Mouse (Mus musculus): ENCODE measurements around the gene Dner. TPM values are rescaled to one million over a fixed set of nuclear protein-coding genes. Genes with fewer than 3 reads are reported as not detected.

Gene Dner
- total RNA-seq, 4 experiments from 2014 or later = 107 to 134 (median 125) TPM

GRCm38 (mm10) chr1:84536069-84536468, 160.0 kb downstream of the Dner start:
- DNase-seq (ENCODE audit: low spot score in 2 of 2) = peak in 1 of 2 experiments; percentile 15

GRCm38 (mm10) chr1:84525514-84525913, 170.5 kb downstream of the Dner start:
- DNase-seq (ENCODE audit: low spot score in 2 of 2) = no peak

GRCm38 (mm10) chr1:84524413-84524812, 171.6 kb downstream of the Dner start:
- no peak for DNase-seq (ENCODE audit: low spot score in 2 of 2)

GRCm38 (mm10) chr1:84522963-84523280, 173.1 kb downstream of the Dner start:
- DNase-seq (ENCODE audit: low spot score in 2 of 2) = peak; percentile 37 to 43

GRCm38 (mm10) chr1:84522256-84522962, 173.6 kb downstream of the Dner start:
- DNase-seq (ENCODE audit: low spot score in 2 of 2) = no peak

GRCm38 (mm10) chr1:84518347-84518746, 177.7 kb downstream of the Dner start:
- no peak for DNase-seq (ENCODE audit: low spot score in 2 of 2)

GRCm38 (mm10) chr1:84513201-84513600, 182.8 kb downstream of the Dner start:
- no peak for DNase-seq (ENCODE audit: low spot score in 2 of 2)

GRCm38 (mm10) chr1:84508510-84508909, 187.5 kb downstream of the Dner start:
- DNase-seq (ENCODE audit: low spot score in 2 of 2) = no peak

- DNase-seq (ENCODE audit: low spot score in 2 of 2) = no peak
Observed at GRCm38 (mm10) chr1:84507568-84507967, 188.5 kb downstream of the Dner start.

- no peak for DNase-seq (ENCODE audit: low spot score in 2 of 2)
Observed at GRCm38 (mm10) chr1:84506984-84507546, 189.0 kb downstream of the Dner start.

GRCm38 (mm10) chr1:84500673-84501072, 195.3 kb downstream of the Dner start:
- DNase-seq (ENCODE audit: low spot score in 2 of 2) = peak in 1 of 2 experiments; percentile 26

- DNase-seq (ENCODE audit: low spot score in 2 of 2) = no peak
Observed at GRCm38 (mm10) chr1:84491732-84492131, 204.3 kb downstream of the Dner start.

- no peak for DNase-seq (ENCODE audit: low spot score in 2 of 2)
Observed at GRCm38 (mm10) chr1:84488546-84488945, 207.5 kb downstream of the Dner start.

- DNase-seq (ENCODE audit: low spot score in 2 of 2) = no peak
Observed at GRCm38 (mm10) chr1:84485066-84485465, 211.0 kb downstream of the Dner start.

GRCm38 (mm10) chr1:84484577-84484976, 211.4 kb downstream of the Dner start:
- DNase-seq (ENCODE audit: low spot score in 2 of 2) = no peak

GRCm38 (mm10) chr1:84479976-84480375, 216.0 kb downstream of the Dner start:
- no peak for DNase-seq (ENCODE audit: low spot score in 2 of 2)

GRCm38 (mm10) chr1:84474274-84474673, 221.7 kb downstream of the Dner start:
- DNase-seq (ENCODE audit: low spot score in 2 of 2) = no peak

- DNase-seq (ENCODE audit: low spot score in 2 of 2) = no peak
Observed at GRCm38 (mm10) chr1:84472260-84472659, 223.8 kb downstream of the Dner start.

- DNase-seq (ENCODE audit: low spot score in 2 of 2) = no peak
Observed at GRCm38 (mm10) chr1:84470342-84470741, 225.7 kb downstream of the Dner start.

GRCm38 (mm10) chr1:84467664-84468063, 228.4 kb downstream of the Dner start:
- DNase-seq (ENCODE audit: low spot score in 2 of 2) = no peak

GRCm38 (mm10) chr1:84464761-84465160, 231.3 kb downstream of the Dner start:
- peak in 1 of 2 experiments; percentile 16 for DNase-seq (ENCODE audit: low spot score in 2 of 2)

- peak; percentile 33 to 42 for DNase-seq (ENCODE audit: low spot score in 2 of 2)
Observed at GRCm38 (mm10) chr1:84463976-84464662, 231.9 kb downstream of the Dner start.

All from layer of hippocampus, adult 8-10 months (tissue).